Mouse (Mus musculus): Measurements from ENCODE around the gene Olfr960.

The Olfr960 gene

GRCm38 (mm10) chr9:39621073-39621472, at the start of gene Olfr960:
Gene Olfr960, plus strand, starts transcription at chr9:39621373.
- no peak for DNase-seq

GRCm38 (mm10) chr9:39575469-39575868, 45.7 kb upstream of the Olfr960 start, which contains the start of gene Olfr959:
Gene Olfr959, minus strand, starts transcription at chr9:39575569.
- DNase-seq = no peak

- no peak for DNase-seq
Observed at GRCm38 (mm10) chr9:39577050-39577449, 44.1 kb upstream of the Olfr960 start.

- DNase-seq = no peak
Observed at GRCm38 (mm10) chr9:39602536-39603332, 18.4 kb upstream of the Olfr960 start.

GRCm38 (mm10) chr9:39603333-39603845, 17.8 kb upstream of the Olfr960 start:
- no peak for DNase-seq

- DNase-seq = no peak
Observed at GRCm38 (mm10) chr9:39603999-39604453, 17.1 kb upstream of the Olfr960 start, which contains the start of gene AW551984. Gene AW551984, minus strand, starts transcription at chr9:39604403.

- DNase-seq = no peak
Observed at GRCm38 (mm10) chr9:39608497-39608896, 12.7 kb upstream of the Olfr960 start.

GRCm38 (mm10) chr9:39610355-39610754, 10.8 kb upstream of the Olfr960 start, which contains the start of gene Olfr148:
Gene Olfr148, plus strand, starts transcription at chr9:39610655.
- DNase-seq = no peak

GRCm38 (mm10) chr9:39611953-39612352, 9.2 kb upstream of the Olfr960 start:
- no peak for DNase-seq

GRCm38 (mm10) chr9:39623783-39624182, 2.6 kb downstream of the Olfr960 start:
- no peak for DNase-seq

GRCm38 (mm10) chr9:39624711-39625110, 3.5 kb downstream of the Olfr960 start:
- DNase-seq = no peak

- DNase-seq = no peak
Observed at GRCm38 (mm10) chr9:39629069-39629468, 7.9 kb downstream of the Olfr960 start.

GRCm38 (mm10) chr9:39633913-39634594, 12.9 kb downstream of the Olfr960 start:
- DNase-seq = no peak

- DNase-seq = no peak
Observed at GRCm38 (mm10) chr9:39644785-39645184, 23.6 kb downstream of the Olfr960 start, which contains the start of gene Olfr961. Gene Olfr961, plus strand, starts transcription at chr9:39645085.

GRCm38 (mm10) chr9:39647382-39647781, 26.2 kb downstream of the Olfr960 start:
- DNase-seq = no peak

- DNase-seq = no peak
Observed at GRCm38 (mm10) chr9:39654756-39655396, 33.7 kb downstream of the Olfr960 start.

GRCm38 (mm10) chr9:39666905-39667304, 45.7 kb downstream of the Olfr960 start, which contains the start of gene Olfr963:
Gene Olfr963, plus strand, starts transcription at chr9:39667205.
- no peak for DNase-seq

- DNase-seq = no peak
Observed at GRCm38 (mm10) chr9:39669723-39670122, 48.5 kb downstream of the Olfr960 start.
